10 mouse cellular contexts compared by ENCODE assay signal in genomic region chr2:142163506-142164275, GRCm38 (mm10).
A peak's percentile ranks its signal among the peaks of the same experiment; 100 is the strongest.
DNase-seq lines count a peak whose midpoint lies in the region; ATAC-seq and TF ChIP-seq lines count a peak whose summit lies in the region.
"Had no signal": no experiment of that assay in that cellular context is flagged by ENCODE, and none has a peak within 500 bp of the region (broad histone marks: within the 10 kb centered on the region; RNA-seq: fewer than 3 reads in every experiment).

No protein-coding gene starts in this region.

- H3K9ac ChIP-seq in lung, postnatal 0 days (replicated peaks; ENCODE audit: low read depth): no peak overlapping the region
- H3K9ac ChIP-seq in hindbrain, embryonic 13.5 days: no peak overlapping the region; the same call in 1 of the 2 replicates
- H3K9ac ChIP-seq in neural tube, embryonic 14.5 days (replicated peaks; ENCODE audit: low read depth, low read length): no peak overlapping the region
- H3K9ac ChIP-seq: heart, embryonic 12.5 days had no signal

- H3K27ac ChIP-seq in lung, postnatal 0 days (ENCODE audit: low read length): no peak overlapping the region
- H3K27ac ChIP-seq in hindbrain, embryonic 13.5 days: peak overlapping the region; percentile 8; the same call in 1 of the 2 replicates
- H3K27ac ChIP-seq in neural tube, embryonic 14.5 days (ENCODE audit: low read depth, low read length): no peak overlapping the region

- H3K4me1 ChIP-seq in lung, postnatal 0 days (ENCODE audit: insufficient read depth, low read depth, low read length): no peaks in the 10 kb centered on the region
- H3K4me1 ChIP-seq in hindbrain, embryonic 13.5 days (replicated peaks): peaks cover 14% of the 10 kb centered on the region
- H3K4me1 ChIP-seq in neural tube, embryonic 14.5 days (ENCODE audit: control insufficient read depth, insufficient read depth, low read length): 0 out of 2 replicates have a peak, but pooled peaks cover 6% of the 10 kb centered on the region
- H3K4me1 ChIP-seq: heart, embryonic 12.5 days had no signal

- TF ChIP-seq EP300 in lung, postnatal 0 days (IDR thresholded peaks at IDR 0.05): no peak

- 29% methylated on average over 10 of the region's 10 CpGs for WGBS in lung, postnatal 0 days
- 10% methylated on average over 10 of the region's 10 CpGs for WGBS in hindbrain, embryonic 13.5 days
- WGBS in neural tube, embryonic 14.5 days: 8% methylated on average over 10 of the region's 10 CpGs

- no peaks in the 10 kb centered on the region for H3K27me3 ChIP-seq in lung, postnatal 0 days (replicated peaks; ENCODE audit: insufficient read depth, low read length)
- no peaks in the 10 kb centered on the region for H3K27me3 ChIP-seq in hindbrain, embryonic 13.5 days
- H3K27me3 ChIP-seq in neural tube, embryonic 14.5 days (ENCODE audit: control insufficient read depth, insufficient read depth, low read length): no peaks in the 10 kb centered on the region
- H3K27me3 ChIP-seq: heart, embryonic 12.5 days had no signal

- DNase-seq in lung, postnatal 0 days (ENCODE audit: low spot score): peak; percentile 32
- no peak for DNase-seq in lung, adult 18-20 months
- peak; percentile 46 for DNase-seq in embryo, embryonic 11 days
- no peak for DNase-seq in layer of hippocampus, adult 9-10 months (ENCODE audit: low spot score)
- no peak for DNase-seq in heart, adult 18-20 months
- DNase-seq in urinary bladder, adult 18-20 months (ENCODE audit: low spot score in 2 of 2): no peak
- DNase-seq: kidney, adult 11 months had no signal

- no peaks in the 10 kb centered on the region for H3K36me3 ChIP-seq in lung, postnatal 0 days (ENCODE audit: insufficient read depth, low read length)
- no peaks in the 10 kb centered on the region for H3K36me3 ChIP-seq in hindbrain, embryonic 13.5 days
- H3K36me3 ChIP-seq in neural tube, embryonic 14.5 days (ENCODE audit: control insufficient read depth, insufficient read depth, low read length): no peaks in the 10 kb centered on the region
- H3K36me3 ChIP-seq: heart, embryonic 12.5 days had no signal

- no peak overlapping the region for H3K4me2 ChIP-seq in lung, postnatal 0 days (replicated peaks; ENCODE audit: low read depth, low read length)
- H3K4me2 ChIP-seq in hindbrain, embryonic 13.5 days: peak overlapping the region; percentile 46
- 0 out of 2 replicates have a peak overlapping the region, but pooled peaks have one; percentile 23 for H3K4me2 ChIP-seq in neural tube, embryonic 14.5 days (ENCODE audit: low read depth, low read length)
- H3K4me2 ChIP-seq: heart, embryonic 12.5 days had no signal

- no peak overlapping the region for H3K4me3 ChIP-seq in lung, postnatal 0 days (ENCODE audit: low read depth, low read length)
- H3K4me3 ChIP-seq in hindbrain, embryonic 13.5 days: no peak overlapping the region
- no peak overlapping the region for H3K4me3 ChIP-seq in neural tube, embryonic 14.5 days (ENCODE audit: low read depth, low read length)
- H3K4me3 ChIP-seq: heart, embryonic 12.5 days had no signal

- TF ChIP-seq CTCF in lung, postnatal 0 days (IDR thresholded peaks at IDR 0.05): no peak

- ATAC-seq in lung, postnatal 0 days: no peak
- ATAC-seq in hindbrain, embryonic 13.5 days (ENCODE audit: low FRiP score): peak; percentile 85
- ATAC-seq in neural tube, embryonic 14.5 days (ENCODE audit: low read depth): peak; percentile 79

- no peaks in the 10 kb centered on the region for H3K9me3 ChIP-seq in lung, postnatal 0 days (ENCODE audit: low read length)
- H3K9me3 ChIP-seq in hindbrain, embryonic 13.5 days: no peaks in the 10 kb centered on the region
- no peaks in the 10 kb centered on the region for H3K9me3 ChIP-seq in neural tube, embryonic 14.5 days (ENCODE audit: control insufficient read depth, low read length)
- H3K9me3 ChIP-seq: heart, embryonic 12.5 days had no signal

Comparison
In these comparisons a context has a peak if more than half of its experiments do, and no peak if none do; other contexts are left out.
1. DNase-seq: peak in lung, postnatal 0 days (single experiment) and embryo, embryonic 11 days (single experiment); none in lung, adult 18-20 months (0 of 2), layer of hippocampus, adult 9-10 months (single experiment), heart, adult 18-20 months (0 of 2) and urinary bladder, adult 18-20 months (0 of 2).